Mouse (Mus musculus) embryonic facial prominence, embryonic 14.5 days (tissue): ENCODE data around the gene Hivep1. TPM values are rescaled to one million over a fixed set of nuclear protein-coding genes. Genes with fewer than 3 reads are reported as not detected.

Experiments
- ATAC-seq: fragments of 200-750 bp; cut with Nextera tagmentation; 2 replicates; pipeline ENCODE4 v1.8.0; 2017; ENCODE audit warnings: low read depth, moderate number of reproducible peaks, moderate TSS enrichment
- DNase-seq: peaks from one replicate; pipeline ENCODE4 v3.0.0-alpha.2; 2015; ENCODE audit warnings: low spot score
- H3K27ac ChIP-seq: fragments of 300-500 bp; sonication (generic); replicated peaks from 2 replicates; pipeline ENCODE4 v1.5.1; 2014; ENCODE audit warnings: low read depth, mild to moderate bottlenecking, low read length, moderate library complexity
- H3K27me3 ChIP-seq: fragments of 300-500 bp; sonication (generic); replicated peaks from 2 replicates; pipeline ENCODE4 v1.6.1; 2014; ENCODE audit warnings: low read length; ENCODE audit not compliant: control insufficient read depth, insufficient read depth
- H3K36me3 ChIP-seq: fragments of 300-500 bp; sonication (generic); 2 replicates; pipeline ENCODE4 v1.6.1; 2014; ENCODE audit warnings: low read length, mixed read lengths; ENCODE audit not compliant: control insufficient read depth, insufficient read depth
- H3K4me1 ChIP-seq: fragments of 300-500 bp; sonication (generic); 2 replicates; pipeline ENCODE4 v1.6.1; 2014; ENCODE audit warnings: antibody characterized with exemption, low read length; ENCODE audit not compliant: control insufficient read depth, insufficient read depth
- H3K4me2 ChIP-seq: fragments of 300-500 bp; sonication (generic); 2 replicates; pipeline ENCODE4 v1.6.1; 2014; ENCODE audit warnings: low read depth, mild to moderate bottlenecking, low read length, moderate library complexity, mixed read lengths
- H3K4me3 ChIP-seq: fragments of 300-500 bp; sonication (generic); 2 replicates; pipeline ENCODE4 v1.5.1; 2014; ENCODE audit warnings: low read depth, mild to moderate bottlenecking, low read length
- H3K9ac ChIP-seq: fragments of 300-500 bp; sonication (generic); 2 replicates; pipeline ENCODE4 v1.6.1; 2014; ENCODE audit warnings: low read depth, mild to moderate bottlenecking, low read length, moderate library complexity, mixed read lengths
- H3K9me3 ChIP-seq: fragments of 300-500 bp; sonication (generic); 2 replicates; pipeline ENCODE4 v1.6.1; 2016; ENCODE audit warnings: low read length; ENCODE audit not compliant: control insufficient read depth
- WGBS: fragments of 180-500 bp; shearing (Covaris S2); extraction: QIAGEN DNeasy Blood & Tissue Kit; methylation state at CpG from one replicate; pipeline ENCODE4 v1.1.7; 2014; 5-methylcytosine and 5-hydroxymethylcytosine counted together
- polyA plus RNA-seq: library from polyadenylated mRNA; unstranded; fragments of >200 nt; fragmentation: Nextera tagmentation; extraction: Ambion mirVana; gene quantifications from 2 replicates; pipeline ENCODE4 v1.2.1, GENCODE M21; 2014

The Hivep1 gene
- polyA plus RNA-seq, 1 experiment from 2014 or later, result 10.9 TPM

DNA sequence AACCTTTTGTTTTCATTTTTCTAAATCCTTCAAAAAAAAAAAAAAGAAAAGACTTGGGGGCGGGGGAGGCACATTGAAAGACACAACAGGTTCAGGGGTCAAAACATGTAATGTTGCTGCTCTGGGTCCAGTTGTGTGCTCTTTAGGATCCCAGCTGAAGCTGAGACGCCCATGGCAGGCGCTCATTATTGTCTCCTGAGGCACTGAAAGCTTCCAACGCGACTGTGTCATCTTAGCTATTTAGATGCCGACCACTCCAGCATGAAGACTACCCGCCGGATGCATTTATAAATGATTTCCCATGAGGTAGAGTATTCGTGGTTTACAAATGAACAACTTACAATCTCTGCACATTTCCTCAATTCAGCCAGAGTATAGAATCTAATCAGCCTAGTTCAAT lies 141.2 kb downstream of the Hivep1 start:
- 17% methylated on average over 9 of the region's 9 CpGs for WGBS
- Histone ChIP-seq H3K27ac (no peak overlapping the region), H3K27me3 (no peaks in the 10 kb centered on the region), H3K9ac (no peak overlapping the region), H3K4me1 (peaks cover 6% of the 10 kb centered on the region), H3K4me3 (no peak overlapping the region), H3K4me2 (no peak overlapping the region), H3K36me3 (no peaks in the 10 kb centered on the region), H3K9me3 (no peaks in the 10 kb centered on the region)
- DNase-seq (no peak), ATAC-seq (no peak)

DNA sequence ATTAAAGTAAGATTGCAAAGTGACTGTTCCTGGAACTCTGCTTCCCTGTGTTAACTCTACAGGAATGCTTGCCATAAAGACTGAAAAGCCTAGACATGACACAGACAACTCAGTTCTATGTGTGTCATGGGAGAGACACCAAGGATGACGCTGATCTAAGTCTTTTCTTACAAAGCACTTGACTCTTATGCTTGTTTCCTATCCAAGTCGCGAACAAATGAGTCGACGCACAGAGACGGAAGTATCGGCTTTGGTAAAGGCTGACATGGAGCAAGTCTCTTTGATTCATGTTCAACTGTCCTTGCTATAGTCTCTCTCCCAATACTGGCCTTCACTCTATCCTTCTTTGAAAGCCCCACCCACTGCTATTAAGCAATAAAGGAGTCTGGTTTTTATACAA lies 143.8 kb downstream of the Hivep1 start:
- ATAC-seq (no peak), DNase-seq (no peak)
- 91% methylated on average over 7 of the region's 7 CpGs for WGBS
- Histone ChIP-seq H3K4me1 (peaks cover 6% of the 10 kb centered on the region), H3K9me3 (0 out of 2 replicates have a peak, but pooled peaks cover 3% of the 10 kb centered on the region), H3K27ac (no peak overlapping the region), H3K9ac (no peak overlapping the region), H3K27me3 (no peaks in the 10 kb centered on the region), H3K4me2 (no peak overlapping the region), H3K36me3 (no peaks in the 10 kb centered on the region), H3K4me3 (no peak overlapping the region)

DNA sequence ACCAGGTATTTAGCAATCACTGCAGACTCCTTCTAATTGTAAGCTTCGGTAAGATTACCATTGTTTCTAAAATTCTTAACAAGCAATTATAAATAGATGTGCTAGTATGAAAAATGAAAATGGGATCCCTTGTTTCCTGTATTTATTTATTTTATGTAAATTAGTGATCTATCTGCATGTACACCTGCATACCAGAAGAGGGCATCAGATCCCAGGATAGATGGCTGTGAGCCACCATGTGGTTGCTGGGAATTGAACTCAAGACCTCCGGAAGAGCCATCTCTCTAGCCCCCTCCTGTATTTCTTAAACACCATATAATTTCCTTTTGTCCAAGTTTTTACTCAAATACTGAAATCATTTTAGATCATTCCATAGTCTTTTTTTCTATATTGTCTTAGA lies 145.8 kb downstream of the Hivep1 start:
- 93% methylated on average over 2 of the region's 2 CpGs for WGBS
- Histone ChIP-seq H3K9ac (no peak overlapping the region), H3K4me1 (peaks cover 6% of the 10 kb centered on the region), H3K4me2 (no peak overlapping the region), H3K9me3 (0 out of 2 replicates have a peak, but pooled peaks cover 3% of the 10 kb centered on the region), H3K27ac (no peak overlapping the region), H3K36me3 (no peaks in the 10 kb centered on the region), H3K4me3 (no peak overlapping the region), H3K27me3 (no peaks in the 10 kb centered on the region)
- no peak for DNase-seq
- no peak for ATAC-seq

DNA sequence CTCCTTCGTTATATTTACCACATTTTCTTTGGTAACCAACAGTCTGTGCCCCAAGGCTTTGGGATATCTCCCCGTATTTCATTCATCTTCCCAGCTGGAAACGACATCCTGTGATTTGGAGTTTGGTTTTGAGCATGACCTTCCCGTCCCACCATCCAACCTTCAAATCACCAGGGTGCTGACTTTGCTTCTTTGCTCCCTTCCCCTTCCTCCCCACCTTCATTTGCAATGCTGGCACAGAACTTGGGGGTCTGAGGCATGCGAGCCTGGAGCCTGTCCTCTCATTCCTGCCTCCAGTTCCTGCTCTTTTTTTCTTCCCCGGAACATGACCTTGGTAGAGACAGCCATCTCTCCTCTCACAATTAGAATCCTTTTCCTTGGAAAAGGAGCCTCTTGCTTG lies 161.7 kb downstream of the Hivep1 start:
- Histone ChIP-seq H3K27me3 (no peaks in the 10 kb centered on the region), H3K4me3 (no peak overlapping the region), H3K27ac (no peak overlapping the region), H3K4me1 (no peaks in the 10 kb centered on the region), H3K4me2 (no peak overlapping the region), H3K9ac (no peak overlapping the region), H3K36me3 (no peaks in the 10 kb centered on the region), H3K9me3 (no peaks in the 10 kb centered on the region)
- ATAC-seq (no peak), DNase-seq (no peak)
- WGBS, result 85% methylated on average over 6 of the region's 6 CpGs

DNA sequence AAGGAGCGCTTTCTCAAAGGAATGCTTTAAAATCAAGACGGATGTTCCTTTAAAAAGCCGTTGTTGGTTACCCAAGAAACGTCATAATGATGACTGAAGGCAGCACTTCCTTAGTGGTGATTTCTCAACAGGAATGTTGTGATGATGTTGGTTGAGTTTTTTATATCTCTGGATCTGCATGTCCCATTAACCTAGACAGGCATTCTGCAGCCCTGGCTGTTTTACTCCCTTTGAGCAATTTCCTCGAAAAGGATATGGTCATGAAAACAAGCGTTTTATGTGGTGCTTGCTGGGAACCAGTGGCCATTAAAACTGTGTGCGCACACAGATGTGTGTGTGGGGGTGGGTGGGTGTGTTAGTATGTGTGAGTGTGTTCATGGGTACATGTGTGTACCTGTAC lies 170.6 kb downstream of the Hivep1 start:
- no peak overlapping the region for H3K4me3 ChIP-seq
- H3K27ac ChIP-seq, result no peak overlapping the region
- ATAC-seq (no peak), DNase-seq (no peak)
- no peaks in the 10 kb centered on the region for H3K36me3 ChIP-seq
- no peak overlapping the region for H3K4me2 ChIP-seq
- no peaks in the 10 kb centered on the region for H3K4me1 ChIP-seq
- H3K9me3 ChIP-seq, result no peaks in the 10 kb centered on the region
- H3K27me3 ChIP-seq, result no peaks in the 10 kb centered on the region
- WGBS, result 92% methylated on average over 7 of the region's 7 CpGs
- H3K9ac ChIP-seq, result no peak overlapping the region

DNA sequence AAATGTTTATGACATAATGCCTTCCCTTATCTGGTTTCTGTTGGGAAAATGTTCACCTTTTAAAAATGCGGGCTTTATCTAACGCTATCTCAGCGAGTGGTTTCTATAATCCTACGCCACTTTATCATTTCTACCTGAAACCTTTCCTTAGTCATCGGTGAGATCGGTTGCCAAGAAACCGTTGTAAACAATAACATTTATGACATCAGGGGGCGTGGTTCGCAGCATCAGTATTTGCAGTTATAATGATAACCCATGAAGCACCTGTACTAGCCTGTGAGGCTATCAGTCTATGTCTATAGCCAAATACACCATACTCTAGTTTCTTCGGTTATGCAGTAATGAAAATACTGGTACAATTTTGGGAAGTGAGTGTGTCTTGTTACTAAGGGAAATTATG lies 177.0 kb downstream of the Hivep1 start:
- Histone ChIP-seq H3K9me3 (no peaks in the 10 kb centered on the region), H3K4me3 (no peak overlapping the region), H3K27me3 (no peaks in the 10 kb centered on the region), H3K36me3 (no peaks in the 10 kb centered on the region), H3K4me1 (no peaks in the 10 kb centered on the region), H3K9ac (no peak overlapping the region), H3K4me2 (no peak overlapping the region), H3K27ac (no peak overlapping the region)
- 91% methylated on average over 10 of the region's 10 CpGs for WGBS
- ATAC-seq (no peak), DNase-seq (no peak)

DNA sequence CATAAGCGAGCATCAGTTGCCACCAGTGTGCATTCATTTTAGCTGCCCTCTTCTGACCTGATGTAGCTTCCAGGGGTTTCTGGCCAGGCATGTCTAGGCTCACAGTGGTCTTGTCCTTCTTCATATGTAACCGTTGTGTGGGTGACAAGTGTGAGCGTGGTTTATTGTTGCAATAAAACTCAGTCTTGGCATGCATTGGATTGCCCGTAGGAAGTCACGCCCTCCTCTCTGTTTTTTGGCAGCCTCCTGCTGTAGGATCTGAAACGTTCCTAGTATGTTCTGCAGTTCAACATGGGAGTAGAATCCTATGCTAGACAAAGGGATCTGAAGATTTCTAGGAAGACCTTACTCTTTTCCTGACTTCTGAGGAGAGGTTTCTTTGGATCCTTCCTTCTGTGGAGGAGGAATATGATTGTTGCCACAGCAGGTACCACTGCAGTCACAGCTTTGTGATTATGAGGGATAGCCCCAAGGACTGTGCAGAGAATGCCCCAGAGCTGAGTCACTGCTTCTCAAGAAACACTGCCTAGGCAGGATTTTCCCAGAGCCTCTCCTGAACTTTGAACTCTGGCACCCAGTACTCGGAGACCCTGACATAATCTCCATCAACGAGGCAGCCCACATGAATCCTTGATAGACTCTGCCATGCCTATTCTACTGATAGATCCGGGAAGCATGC lies 182.1 kb downstream of the Hivep1 start:
- no peak for DNase-seq
- Histone ChIP-seq H3K27me3 (no peaks in the 10 kb centered on the region), H3K9me3 (no peaks in the 10 kb centered on the region), H3K27ac (no peak overlapping the region), H3K9ac (no peak overlapping the region), H3K4me1 (no peaks in the 10 kb centered on the region), H3K4me3 (no peak overlapping the region), H3K36me3 (no peaks in the 10 kb centered on the region), H3K4me2 (no peak overlapping the region)
- 78% methylated on average over 9 of the region's 9 CpGs for WGBS
- no peak for ATAC-seq

DNA sequence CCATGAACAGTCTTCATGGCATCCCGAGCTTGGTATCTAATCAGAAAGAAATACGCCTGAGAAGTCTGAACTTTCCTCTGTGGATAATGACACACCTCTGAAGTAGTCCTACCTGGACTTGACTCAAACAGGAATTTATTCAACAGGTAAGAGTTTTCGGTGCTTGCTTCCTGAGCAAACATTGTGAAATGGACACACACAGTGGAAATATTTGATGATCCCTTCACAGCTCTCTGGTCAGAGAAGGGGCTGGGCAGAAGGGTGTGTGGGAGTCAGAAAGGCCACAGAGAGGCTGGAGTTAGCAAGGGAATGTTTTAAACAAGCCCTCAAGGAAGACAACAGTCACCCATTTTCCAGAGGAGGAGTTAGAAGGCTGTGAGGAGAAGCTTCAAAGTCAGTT lies 186.7 kb downstream of the Hivep1 start:
- H3K4me2 ChIP-seq, result no peak overlapping the region
- peaks cover 7% of the 10 kb centered on the region; the same call in 1 of the 2 replicates for H3K9me3 ChIP-seq
- H3K27ac ChIP-seq, result no peak overlapping the region
- 89% methylated on average over 3 of the region's 3 CpGs for WGBS
- DNase-seq (no peak), ATAC-seq (no peak)
- H3K4me1 ChIP-seq, result no peaks in the 10 kb centered on the region
- H3K9ac ChIP-seq, result no peak overlapping the region
- H3K36me3 ChIP-seq, result no peaks in the 10 kb centered on the region
- H3K27me3 ChIP-seq, result no peaks in the 10 kb centered on the region
- H3K4me3 ChIP-seq, result no peak overlapping the region

DNA sequence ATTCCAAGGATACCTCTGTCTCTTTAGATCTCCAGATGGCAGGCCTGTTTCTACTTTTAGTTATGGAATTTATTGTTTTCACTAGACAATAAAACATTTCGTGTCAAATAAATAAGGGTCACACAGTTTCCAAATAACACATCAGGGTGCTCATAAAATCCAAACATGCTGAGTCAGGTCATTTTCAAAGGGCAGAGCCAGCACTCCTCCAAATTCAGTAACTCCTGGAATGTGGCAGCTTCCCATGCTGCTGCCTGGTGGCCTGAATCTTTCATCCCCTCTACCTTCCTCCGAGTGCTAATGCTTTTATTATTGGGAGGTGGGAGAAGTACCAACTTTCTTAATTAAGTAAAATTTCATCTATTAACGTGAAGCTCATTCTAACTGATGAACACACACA lies 190.3 kb downstream of the Hivep1 start:
- Histone ChIP-seq H3K27me3 (no peaks in the 10 kb centered on the region), H3K9ac (no peak overlapping the region), H3K36me3 (no peaks in the 10 kb centered on the region), H3K4me1 (0 out of 2 replicates have a peak, but pooled peaks cover 5% of the 10 kb centered on the region), H3K4me2 (no peak overlapping the region), H3K4me3 (no peak overlapping the region), H3K9me3 (peaks cover 7% of the 10 kb centered on the region; the same call in 1 of the 2 replicates), H3K27ac (no peak overlapping the region)
- DNase-seq (no peak), ATAC-seq (no peak)
- 47% methylated on average over 3 of the region's 3 CpGs for WGBS
